17 mouse cellular contexts compared by ENCODE assay signal in the genomic region with DNA sequence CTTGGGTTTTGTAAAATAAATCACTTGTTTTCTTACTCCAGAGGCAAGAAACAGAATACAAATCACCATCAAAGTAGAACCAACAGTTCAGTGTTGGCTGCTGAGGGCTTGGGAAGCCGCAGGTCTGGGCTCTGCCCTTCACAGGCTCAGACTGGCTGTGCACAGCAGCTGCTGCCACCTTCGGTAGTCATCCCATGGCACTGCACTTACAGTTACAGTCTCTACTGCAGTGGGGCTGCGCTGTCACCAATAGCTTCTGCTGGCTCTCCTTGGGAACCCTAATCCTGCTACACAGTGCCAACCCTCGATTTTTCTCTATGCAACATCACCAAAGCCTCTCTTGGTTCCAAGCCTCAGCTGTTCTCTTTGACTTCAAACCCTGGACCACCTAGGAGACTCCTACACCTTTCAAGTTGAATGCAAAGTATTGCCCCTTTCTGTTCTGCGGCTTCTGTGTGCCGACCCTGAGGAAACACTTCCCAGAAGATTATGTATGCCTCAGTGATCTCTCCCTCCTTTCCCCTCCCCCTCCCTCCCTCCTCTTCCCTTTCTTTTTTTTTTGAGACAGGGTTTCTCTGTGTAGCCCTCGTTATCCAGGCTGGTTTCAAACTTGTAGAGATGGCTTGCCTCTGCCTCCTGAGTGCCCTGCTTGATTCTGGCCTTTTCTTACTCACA. TPM values are rescaled to one million over a fixed set of nuclear protein-coding genes. Genes with fewer than 3 reads are reported as not detected.
DNase-seq lines count a peak whose midpoint lies in the region; ATAC-seq and TF ChIP-seq lines count a peak whose summit lies in the region.
"Had no signal": no experiment of that assay in that cellular context is flagged by ENCODE, and none has a peak within 500 bp of the region (broad histone marks: within the 10 kb centered on the region; RNA-seq: fewer than 3 reads in every experiment).

No protein-coding gene starts in this region.

- peaks cover 45% of the 10 kb centered on the region for H3K36me3 ChIP-seq in embryonic facial prominence, embryonic 12.5 days
- peaks cover 31% of the 10 kb centered on the region for H3K36me3 ChIP-seq in forebrain, postnatal 0 days (ENCODE audit: insufficient read depth)
- H3K36me3 ChIP-seq in midbrain, embryonic 12.5 days = peaks cover 35% of the 10 kb centered on the region

- H3K4me2 ChIP-seq in embryonic facial prominence, embryonic 12.5 days (replicated peaks) = no peak overlapping the region
- H3K4me2 ChIP-seq in forebrain, postnatal 0 days (ENCODE audit: low read depth) = no peak overlapping the region
- H3K4me2 ChIP-seq in midbrain, embryonic 12.5 days (replicated peaks) = 0 out of 2 replicates have a peak overlapping the region, but pooled peaks have one; percentile 18

- DNase-seq in embryo, embryonic 10.5 days (ENCODE audit: low spot score) = peak; percentile 13
- DNase-seq in forebrain, postnatal 0 days = no peak
- no peak for DNase-seq in right cerebral cortex, postnatal 25 days
- no peak for DNase-seq in spleen, postnatal 36 days (ENCODE audit: low spot score in 2 of 2)
- no peak for DNase-seq in kidney, postnatal 25 days
- DNase-seq in B cell, adult 2 months = no peak
- DNase-seq: adrenal gland, adult 2 months; cerebellum, postnatal 25 days; heart, postnatal 4 days; lung, postnatal 36 days had no signal

- WGBS in embryonic facial prominence, embryonic 12.5 days = 37% methylated on average over 7 of the region's 7 CpGs
- WGBS in forebrain, postnatal 0 days = 15% methylated on average over 7 of the region's 7 CpGs
- 16% methylated on average over 7 of the region's 7 CpGs for WGBS in midbrain, embryonic 12.5 days

- H3K9ac ChIP-seq in embryonic facial prominence, embryonic 12.5 days = no peak overlapping the region
- H3K9ac ChIP-seq in forebrain, postnatal 0 days = no peak overlapping the region
- H3K9ac ChIP-seq in midbrain, embryonic 12.5 days (replicated peaks) = no peak overlapping the region; the same call in 1 of the 2 replicates
- H3K9ac ChIP-seq: liver, embryonic 14.5 days had no signal

- H3K27ac ChIP-seq in embryonic facial prominence, embryonic 12.5 days = peak overlapping the region; percentile 80
- no peak overlapping the region for H3K27ac ChIP-seq in forebrain, postnatal 0 days (ENCODE audit: low read depth, low read length)
- peak overlapping the region; percentile 44 for H3K27ac ChIP-seq in midbrain, embryonic 12.5 days (replicated peaks)
- H3K27ac ChIP-seq: kidney, postnatal 0 days; left cerebral cortex, adult 2 months; liver, embryonic 14.5 days had no signal

- H3K4me1 ChIP-seq in embryonic facial prominence, embryonic 12.5 days = peaks cover 23% of the 10 kb centered on the region
- no peaks in the 10 kb centered on the region for H3K4me1 ChIP-seq in forebrain, postnatal 0 days (ENCODE audit: insufficient read depth)
- H3K4me1 ChIP-seq in midbrain, embryonic 12.5 days = peaks cover 19% of the 10 kb centered on the region

- no peak for TF ChIP-seq CTCF in forebrain, postnatal 0 days (IDR thresholded peaks at IDR 0.05; ENCODE audit: low read depth)

- H3K9me3 ChIP-seq in embryonic facial prominence, embryonic 12.5 days = no peaks in the 10 kb centered on the region
- H3K9me3 ChIP-seq in forebrain, postnatal 0 days (ENCODE audit: low read length) = no peaks in the 10 kb centered on the region
- no peaks in the 10 kb centered on the region for H3K9me3 ChIP-seq in midbrain, embryonic 12.5 days

- no peaks in the 10 kb centered on the region for H3K27me3 ChIP-seq in embryonic facial prominence, embryonic 12.5 days
- H3K27me3 ChIP-seq in forebrain, postnatal 0 days (ENCODE audit: insufficient read depth, low read length) = no peaks in the 10 kb centered on the region
- no peaks in the 10 kb centered on the region for H3K27me3 ChIP-seq in midbrain, embryonic 12.5 days
- H3K27me3 ChIP-seq: CH12.LX, Patski had no signal

- no peak overlapping the region for H3K4me3 ChIP-seq in embryonic facial prominence, embryonic 12.5 days
- no peak overlapping the region for H3K4me3 ChIP-seq in forebrain, postnatal 0 days (ENCODE audit: low read depth, low read length)
- H3K4me3 ChIP-seq in midbrain, embryonic 12.5 days = no peak overlapping the region
- H3K4me3 ChIP-seq: left cerebral cortex, adult 2 months had no signal

- no peak for ATAC-seq in embryonic facial prominence, embryonic 12.5 days (ENCODE audit: insufficient number of reproducible peaks, insufficient read depth, low FRiP score, low TSS enrichment)
- ATAC-seq in forebrain, postnatal 0 days = peak; percentile 56
- 0 out of 2 replicates have a peak, but pooled peaks have one; percentile 27 for ATAC-seq in midbrain, embryonic 12.5 days (ENCODE audit: low FRiP score, low read depth)
- ATAC-seq: Patski had no signal

RNA-seq across cellular contexts. Expression of a gene that starts 17.6 kb away (rescaled TPM):
- 21.2 and 23.4 TPM in 2 replicates for polyA plus RNA-seq in embryonic facial prominence, embryonic 12.5 days (2016; fragmentation: Nextera tagmentation; extraction: Ambion mirVana)
- 50.4 and 58.2 TPM in 2 replicates for total RNA-seq in forebrain, postnatal 0 days (2014; rRNA removed)
- 12.6 and 14.5 TPM in 2 replicates for polyA plus RNA-seq in forebrain, postnatal 0 days (2015; fragmentation: Nextera tagmentation; extraction: Ambion mirVana)
- 24.7 and 24.8 TPM in 2 replicates for polyA plus RNA-seq in midbrain, embryonic 12.5 days (2016; fragmentation: Nextera tagmentation; extraction: Ambion mirVana)

RNA-seq across cellular contexts. Expression of a gene that starts 57.5 kb away (rescaled TPM):
- 26.7 and 30.2 TPM in 2 replicates for polyA plus RNA-seq in embryonic facial prominence, embryonic 12.5 days (2016; fragmentation: Nextera tagmentation; extraction: Ambion mirVana)
- 2.9 and 3.8 TPM in 2 replicates for total RNA-seq in forebrain, postnatal 0 days (2014; rRNA removed)
- polyA plus RNA-seq in forebrain, postnatal 0 days (2015; fragmentation: Nextera tagmentation; extraction: Ambion mirVana) = 3.4 and 4.3 TPM in 2 replicates
- polyA plus RNA-seq in midbrain, embryonic 12.5 days (2016; fragmentation: Nextera tagmentation; extraction: Ambion mirVana) = 24.2 and 28.7 TPM in 2 replicates

RNA-seq across cellular contexts. Expression of a gene that starts 57.7 kb away (rescaled TPM):
- polyA plus RNA-seq in embryonic facial prominence, embryonic 12.5 days (2016; fragmentation: Nextera tagmentation; extraction: Ambion mirVana) = 27.1 and 31.3 TPM in 2 replicates
- 10.8 and 16.0 TPM in 2 replicates for total RNA-seq in forebrain, postnatal 0 days (2014; rRNA removed)
- polyA plus RNA-seq in forebrain, postnatal 0 days (2015; fragmentation: Nextera tagmentation; extraction: Ambion mirVana) = 11.2 and 11.9 TPM in 2 replicates
- polyA plus RNA-seq in midbrain, embryonic 12.5 days (2016; fragmentation: Nextera tagmentation; extraction: Ambion mirVana) = 20.5 and 21.6 TPM in 2 replicates
